Mouse (Mus musculus) liver, embryonic 12.5 days (tissue): Measurements from ENCODE around the gene Itga8. TPM values are rescaled to one million over a fixed set of nuclear protein-coding genes. Genes with fewer than 3 reads are reported as not detected.

ENCODE experiments used
- ATAC-seq: fragments of 200-750 bp; cut with Nextera tagmentation; 2 replicates; pipeline ENCODE4 v1.8.0; 2017; ENCODE audit warnings: moderate number of reproducible peaks, mild to moderate bottlenecking, moderate library complexity
- H3K27ac ChIP-seq: fragments of 300-500 bp; sonication (generic); 2 replicates; pipeline ENCODE4 v1.5.1; 2016; ENCODE audit warnings: mild to moderate bottlenecking
- H3K27me3 ChIP-seq: fragments of 300-500 bp; sonication (generic); replicated peaks from 2 replicates; pipeline ENCODE4 v1.6.1; 2016; ENCODE audit warnings: mild to moderate bottlenecking, moderate library complexity
- H3K36me3 ChIP-seq: fragments of 300-500 bp; sonication (generic); 2 replicates; pipeline ENCODE4 v1.6.1; 2016; ENCODE audit warnings: mild to moderate bottlenecking, moderate library complexity
- H3K4me1 ChIP-seq: fragments of 300-500 bp; sonication (generic); 2 replicates; pipeline ENCODE4 v1.6.1; 2016
- H3K4me2 ChIP-seq: fragments of 300-500 bp; sonication (generic); 2 replicates; pipeline ENCODE4 v1.6.1; 2016; ENCODE audit warnings: mild to moderate bottlenecking, moderate library complexity
- H3K4me3 ChIP-seq: fragments of 300-500 bp; sonication (generic); 2 replicates; pipeline ENCODE4 v1.5.1; 2016; ENCODE audit warnings: mild to moderate bottlenecking, moderate library complexity
- H3K9ac ChIP-seq: fragments of 300-500 bp; sonication (generic); 2 replicates; pipeline ENCODE4 v1.6.1; 2016; ENCODE audit warnings: mild to moderate bottlenecking, moderate library complexity
- H3K9me3 ChIP-seq: fragments of 300-500 bp; sonication (generic); replicated peaks from 2 replicates; pipeline ENCODE4 v1.6.1; 2016; ENCODE audit warnings: mild to moderate bottlenecking, moderate library complexity
- WGBS: fragments of 180-500 bp; shearing (Covaris S2); methylation state at CpG from one replicate; pipeline ENCODE4 v1.1.7; 2016; ENCODE audit not compliant: insufficient replicate concordance; 5-methylcytosine and 5-hydroxymethylcytosine counted together
- polyA plus RNA-seq: library from polyadenylated mRNA; unstranded; fragments of >200 nt; fragmentation: Nextera tagmentation; extraction: Ambion mirVana; gene quantifications from 2 replicates; pipeline ENCODE4 v1.2.1, GENCODE M21; 2016

Gene Itga8
- polyA plus RNA-seq, 1 experiment from 2014 or later = 3.9 TPM

- ATAC-seq = no peak
- Histone ChIP-seq H3K4me1 (no peaks in the 10 kb centered on the region), H3K36me3 (no peaks in the 10 kb centered on the region), H3K27ac (no peak overlapping the region), H3K9ac (no peak overlapping the region), H3K27me3 (no peaks in the 10 kb centered on the region), H3K4me2 (no peak overlapping the region), H3K9me3 (no peaks in the 10 kb centered on the region), H3K4me3 (no peak overlapping the region)
- WGBS = 60% methylated on average over 2 of the region's 2 CpGs
Observed at GRCm38 (mm10) chr2:12221671-12222070, 80.1 kb downstream of the Itga8 start.

- Histone ChIP-seq H3K9ac (no peak overlapping the region), H3K4me2 (no peak overlapping the region), H3K9me3 (no peaks in the 10 kb centered on the region), H3K4me3 (no peak overlapping the region), H3K4me1 (no peaks in the 10 kb centered on the region), H3K36me3 (no peaks in the 10 kb centered on the region), H3K27me3 (no peaks in the 10 kb centered on the region), H3K27ac (no peak overlapping the region)
- no peak for ATAC-seq
- 83% methylated on average over 4 of the region's 4 CpGs for WGBS
Observed at GRCm38 (mm10) chr2:12213464-12213790, 88.3 kb downstream of the Itga8 start.

DNA sequence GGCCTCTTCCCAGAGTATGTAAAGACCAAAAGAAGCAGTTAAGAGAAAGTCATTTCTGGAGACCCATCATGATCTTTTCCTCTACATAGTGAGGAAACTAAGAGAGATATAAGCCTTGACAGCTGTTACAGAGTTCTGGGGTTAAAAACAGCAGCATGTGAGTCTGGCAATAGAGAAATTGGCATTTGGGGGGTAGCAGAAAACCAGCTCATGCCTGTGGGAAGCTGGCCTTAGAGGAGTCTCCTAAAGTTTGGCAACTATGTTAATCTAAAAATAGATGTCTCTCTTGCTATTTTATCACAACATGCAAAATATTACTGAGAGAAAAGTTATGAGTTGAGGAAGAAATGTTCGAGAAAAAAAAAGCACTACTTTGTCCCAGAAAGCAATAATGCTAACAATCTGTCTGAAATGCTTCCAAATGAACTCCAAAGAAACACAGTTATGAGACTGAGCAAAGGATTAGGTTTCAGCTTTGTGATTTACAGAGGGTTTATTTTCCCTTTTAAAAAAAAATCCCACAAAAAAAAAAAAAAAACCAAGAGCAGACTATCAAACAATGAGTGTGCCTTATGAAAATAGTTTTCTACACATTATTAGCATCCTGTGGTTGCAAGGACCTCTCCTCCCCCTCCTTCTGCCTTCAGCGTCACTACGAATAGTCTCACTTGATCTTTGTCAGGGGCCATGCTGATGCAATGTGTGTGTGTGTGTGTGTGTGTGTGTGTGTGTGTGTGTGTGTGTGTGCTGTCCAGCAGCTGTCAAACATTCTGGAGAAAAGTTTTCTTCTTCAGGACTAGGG, 88.9 kb downstream of the Itga8 start:
- H3K9me3 ChIP-seq = no peaks in the 10 kb centered on the region
- H3K9ac ChIP-seq = no peak overlapping the region
- no peak for ATAC-seq
- no peak overlapping the region for H3K4me3 ChIP-seq
- no peaks in the 10 kb centered on the region for H3K4me1 ChIP-seq
- no peaks in the 10 kb centered on the region for H3K27me3 ChIP-seq
- no peak overlapping the region for H3K4me2 ChIP-seq
- WGBS = 49% methylated on average over 3 of the region's 3 CpGs
- no peak overlapping the region for H3K27ac ChIP-seq
- no peaks in the 10 kb centered on the region for H3K36me3 ChIP-seq

- 40% methylated on average over 6 of the region's 6 CpGs for WGBS
- H3K9ac ChIP-seq = no peak overlapping the region
- no peak overlapping the region for H3K4me3 ChIP-seq
- no peaks in the 10 kb centered on the region for H3K4me1 ChIP-seq
- H3K27ac ChIP-seq = no peak overlapping the region
- ATAC-seq = no peak
- H3K4me2 ChIP-seq = no peak overlapping the region
- no peaks in the 10 kb centered on the region for H3K9me3 ChIP-seq
- H3K27me3 ChIP-seq = no peaks in the 10 kb centered on the region
- no peaks in the 10 kb centered on the region for H3K36me3 ChIP-seq
Observed at GRCm38 (mm10) chr2:12208142-12208541, 93.6 kb downstream of the Itga8 start.

GRCm38 (mm10) chr2:12206353-12206752, 95.4 kb downstream of the Itga8 start:
- Histone ChIP-seq H3K27ac (no peak overlapping the region), H3K4me1 (no peaks in the 10 kb centered on the region), H3K4me3 (no peak overlapping the region), H3K4me2 (no peak overlapping the region), H3K27me3 (no peaks in the 10 kb centered on the region), H3K9ac (no peak overlapping the region), H3K36me3 (no peaks in the 10 kb centered on the region), H3K9me3 (no peaks in the 10 kb centered on the region)
- no peak for ATAC-seq
- WGBS = 16% methylated on average over 5 of the region's 5 CpGs

GRCm38 (mm10) chr2:12205875-12206274, 95.8 kb downstream of the Itga8 start:
- Histone ChIP-seq H3K4me3 (no peak overlapping the region), H3K4me2 (no peak overlapping the region), H3K36me3 (no peaks in the 10 kb centered on the region), H3K27me3 (no peaks in the 10 kb centered on the region), H3K9me3 (no peaks in the 10 kb centered on the region), H3K4me1 (no peaks in the 10 kb centered on the region), H3K27ac (no peak overlapping the region), H3K9ac (no peak overlapping the region)
- 37% methylated on average over 5 of the region's 5 CpGs for WGBS
- no peak for ATAC-seq

- H3K9ac ChIP-seq = no peak overlapping the region
- no peak for ATAC-seq
- WGBS = 74% methylated on average over 10 of the region's 10 CpGs
- H3K4me1 ChIP-seq = no peaks in the 10 kb centered on the region
- H3K4me2 ChIP-seq = no peak overlapping the region
- H3K36me3 ChIP-seq = no peaks in the 10 kb centered on the region
- no peaks in the 10 kb centered on the region for H3K9me3 ChIP-seq
- H3K4me3 ChIP-seq = no peak overlapping the region
- H3K27ac ChIP-seq = no peak overlapping the region
- H3K27me3 ChIP-seq = no peaks in the 10 kb centered on the region
Observed at GRCm38 (mm10) chr2:12203231-12203630, 98.5 kb downstream of the Itga8 start.

GRCm38 (mm10) chr2:12198699-12199098, 103.0 kb downstream of the Itga8 start:
- no peak overlapping the region for H3K9ac ChIP-seq

DNA sequence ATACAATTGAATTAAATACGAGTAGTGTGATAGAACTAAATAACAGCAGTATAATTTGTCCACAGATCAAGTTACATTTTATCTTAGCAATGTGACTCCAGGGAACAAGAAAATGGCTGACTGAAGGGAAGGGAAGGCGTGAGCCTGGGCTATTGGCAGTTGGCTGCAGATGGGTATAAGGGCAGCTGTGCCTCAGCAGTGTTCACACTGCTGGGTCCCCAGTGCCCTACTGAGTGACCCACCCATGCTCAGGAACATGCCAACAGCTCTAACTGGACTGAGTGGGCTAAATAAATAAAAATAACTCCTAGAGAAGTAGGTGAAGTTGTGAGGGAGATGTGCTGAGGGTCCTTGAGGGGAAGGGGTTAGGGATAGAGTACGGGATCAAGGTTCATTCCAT, 103.5 kb downstream of the Itga8 start:
- WGBS = 67% methylated on average over 3 of the region's 3 CpGs
- H3K27ac ChIP-seq = no peak overlapping the region
- no peaks in the 10 kb centered on the region for H3K27me3 ChIP-seq
- ATAC-seq = no peak
- no peaks in the 10 kb centered on the region for H3K9me3 ChIP-seq
- H3K4me1 ChIP-seq = no peaks in the 10 kb centered on the region
- no peak overlapping the region for H3K4me2 ChIP-seq
- no peak overlapping the region for H3K4me3 ChIP-seq
- H3K9ac ChIP-seq = no peak overlapping the region
- no peaks in the 10 kb centered on the region for H3K36me3 ChIP-seq

More at GRCm38 (mm10) chr2:12198699-12199098, 103.0 kb downstream of the Itga8 start:
- Histone ChIP-seq H3K4me3 (no peak overlapping the region), H3K27ac (no peak overlapping the region), H3K9me3 (no peaks in the 10 kb centered on the region), H3K4me2 (no peak overlapping the region), H3K4me1 (no peaks in the 10 kb centered on the region), H3K36me3 (no peaks in the 10 kb centered on the region), H3K27me3 (no peaks in the 10 kb centered on the region)
- WGBS = 66% methylated on average over 7 of the region's 7 CpGs
- ATAC-seq = no peak

DNA sequence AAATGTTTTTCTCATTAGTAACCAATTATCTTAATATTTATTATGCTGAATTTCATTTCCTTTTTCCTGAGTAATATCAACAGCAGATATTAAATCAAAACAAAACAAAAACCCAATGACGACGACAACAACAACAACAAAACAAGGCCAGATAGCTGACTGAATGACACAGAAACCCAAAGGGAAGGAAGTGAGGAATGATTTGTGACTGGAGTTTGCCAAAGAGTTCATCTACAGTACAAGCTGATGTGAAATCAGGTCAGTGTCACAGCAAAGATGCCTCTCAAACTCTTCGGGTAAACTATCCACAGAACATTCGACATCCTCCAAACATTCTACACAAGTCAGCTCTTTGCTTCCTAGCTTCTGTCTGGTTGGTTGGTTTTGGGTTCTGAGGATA, 104.0 kb downstream of the Itga8 start:
- H3K9me3 ChIP-seq = no peaks in the 10 kb centered on the region
- no peaks in the 10 kb centered on the region for H3K27me3 ChIP-seq
- no peak overlapping the region for H3K27ac ChIP-seq
- no peak for ATAC-seq
- no peak overlapping the region for H3K9ac ChIP-seq
- H3K4me2 ChIP-seq = no peak overlapping the region
- WGBS = 74% methylated on average over 4 of the region's 4 CpGs
- no peaks in the 10 kb centered on the region for H3K36me3 ChIP-seq
- no peaks in the 10 kb centered on the region for H3K4me1 ChIP-seq
- no peak overlapping the region for H3K4me3 ChIP-seq

DNA sequence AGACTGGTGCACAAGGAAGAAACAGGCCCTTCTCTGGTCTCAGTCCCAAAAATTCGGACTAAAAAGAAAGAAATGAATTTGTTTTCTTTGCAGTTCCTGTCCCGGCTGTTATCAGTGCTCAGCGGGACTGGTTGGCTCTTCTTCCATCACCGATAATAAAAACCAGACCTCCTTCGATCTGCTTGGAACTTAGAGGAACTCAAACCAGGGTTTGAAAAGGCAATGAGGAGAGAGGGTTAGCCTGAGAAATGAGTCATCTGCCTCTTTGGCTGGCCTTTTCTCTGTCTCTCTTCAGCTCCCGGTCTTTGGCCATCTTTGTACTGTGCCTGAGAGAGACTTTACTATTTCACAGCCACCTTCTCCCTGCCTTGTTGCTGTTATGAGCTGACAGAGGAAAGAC, 112.7 kb downstream of the Itga8 start:
- Histone ChIP-seq H3K9me3 (no peaks in the 10 kb centered on the region), H3K4me1 (no peaks in the 10 kb centered on the region), H3K36me3 (no peaks in the 10 kb centered on the region), H3K27me3 (no peaks in the 10 kb centered on the region), H3K4me3 (no peak overlapping the region), H3K4me2 (no peak overlapping the region), H3K9ac (no peak overlapping the region), H3K27ac (no peak overlapping the region)
- no peak for ATAC-seq
- 51% methylated on average over 6 of the region's 6 CpGs for WGBS

DNA sequence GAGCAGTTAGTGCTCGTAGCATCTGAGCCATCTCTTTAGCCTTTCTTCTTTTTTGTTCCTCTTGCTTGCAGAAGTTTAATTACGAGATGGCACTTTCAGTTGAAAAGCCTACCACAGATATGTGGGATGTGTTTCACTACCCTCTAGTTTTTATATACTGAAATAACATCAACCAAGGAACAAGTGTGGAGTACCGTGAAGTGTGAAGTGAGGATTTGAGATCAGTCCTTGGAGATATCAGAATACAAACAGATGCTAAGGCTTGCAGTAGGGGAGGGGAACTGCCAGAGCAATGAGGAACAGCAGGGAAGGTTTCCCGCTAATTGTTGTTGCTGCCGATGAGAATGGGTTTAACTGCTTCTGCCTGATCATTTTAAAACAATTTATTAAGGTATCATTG, 114.1 kb downstream of the Itga8 start:
- H3K4me2 ChIP-seq = no peak overlapping the region
- H3K4me1 ChIP-seq = no peaks in the 10 kb centered on the region
- H3K9me3 ChIP-seq = no peaks in the 10 kb centered on the region
- ATAC-seq = no peak
- no peak overlapping the region for H3K9ac ChIP-seq
- H3K27ac ChIP-seq = no peak overlapping the region
- H3K4me3 ChIP-seq = no peak overlapping the region
- 44% methylated on average over 5 of the region's 5 CpGs for WGBS
- H3K36me3 ChIP-seq = no peaks in the 10 kb centered on the region
- no peaks in the 10 kb centered on the region for H3K27me3 ChIP-seq

GRCm38 (mm10) chr2:12182402-12182948, 119.2 kb downstream of the Itga8 start:
- 60% methylated on average over 8 of the region's 8 CpGs for WGBS
- H3K36me3 ChIP-seq = no peaks in the 10 kb centered on the region

More at GRCm38 (mm10) chr2:12182402-12182948, 119.2 kb downstream of the Itga8 start:
- Histone ChIP-seq H3K9me3 (no peaks in the 10 kb centered on the region), H3K9ac (no peak overlapping the region), H3K27me3 (no peaks in the 10 kb centered on the region), H3K4me2 (no peak overlapping the region), H3K4me3 (no peak overlapping the region), H3K4me1 (no peaks in the 10 kb centered on the region), H3K27ac (no peak overlapping the region)
- no peak for ATAC-seq
